In genomic region chr12:101910360-101910759, GRCm38 (mm10) we compare ENCODE assay signal across 29 mouse cellular contexts.
"Had no signal": no experiment of that assay in that cellular context is flagged by ENCODE, and none has a peak within 500 bp of the region (broad histone marks: within the 10 kb centered on the region; RNA-seq: fewer than 3 reads in every experiment).

No protein-coding gene starts in this region.

- H3K9me3 ChIP-seq: limb, embryonic 10.5 days; limb, embryonic 12.5 days; limb, embryonic 13.5 days; limb, embryonic 15.5 days; liver, embryonic 12.5 days; liver, embryonic 13.5 days; liver, embryonic 15.5 days; lung, embryonic 15.5 days; midbrain, embryonic 10.5 days; midbrain, embryonic 12.5 days; midbrain, embryonic 15.5 days; neural tube, embryonic 12.5 days had no signal

- DNase-seq: left cerebral cortex, postnatal 4 days; liver; liver, embryonic 13.5 days; liver, postnatal 0 days; lung, adult 18-20 months; lung, adult 2 months; lung, embryonic 14.5 days; lung, postnatal 10 days; lung, postnatal 14 days; lung, postnatal 36 days; lung, postnatal 4 days; midbrain, embryonic 14.5 days had no signal

- H3K27me3 ChIP-seq: limb, embryonic 12.5 days; limb, embryonic 13.5 days; limb, embryonic 15.5 days; liver, embryonic 12.5 days; liver, embryonic 13.5 days; liver, embryonic 15.5 days; lung, embryonic 15.5 days; megakaryocyte, embryonic 14.5 days; midbrain, embryonic 12.5 days; midbrain, embryonic 15.5 days; neural tube, embryonic 12.5 days had no signal

- H3K27ac ChIP-seq: limb, embryonic 10.5 days; limb, embryonic 12.5 days; limb, embryonic 13.5 days; limb, embryonic 15.5 days; liver, embryonic 12.5 days; liver, embryonic 13.5 days; liver, embryonic 14.5 days; liver, embryonic 15.5 days; lung, embryonic 15.5 days; macrophage; midbrain, embryonic 10.5 days; midbrain, embryonic 12.5 days; midbrain, embryonic 15.5 days; neural tube, embryonic 12.5 days had no signal

- H3K4me3 ChIP-seq: limb, embryonic 10.5 days; limb, embryonic 12.5 days; limb, embryonic 15.5 days; liver, embryonic 12.5 days; liver, embryonic 13.5 days; liver, embryonic 15.5 days; lung, embryonic 15.5 days; megakaryocyte, embryonic 14.5 days; midbrain, embryonic 10.5 days; midbrain, embryonic 12.5 days; midbrain, embryonic 15.5 days; myocyte; neural tube, embryonic 12.5 days had no signal

- H3K4me2 ChIP-seq: limb, embryonic 15.5 days; lung, embryonic 15.5 days; midbrain, embryonic 12.5 days; midbrain, embryonic 15.5 days had no signal

- ATAC-seq: liver, embryonic 12.5 days; liver, postnatal 0 days; lung, postnatal 0 days; midbrain, embryonic 15.5 days; midbrain, embryonic 16.5 days had no signal

- H3K9ac ChIP-seq: limb, embryonic 12.5 days; limb, embryonic 13.5 days; limb, embryonic 15.5 days; liver, embryonic 12.5 days; liver, embryonic 13.5 days; liver, embryonic 14.5 days; liver, embryonic 15.5 days; liver, postnatal 0 days; lung, embryonic 14.5 days; lung, embryonic 15.5 days; midbrain, embryonic 12.5 days; midbrain, embryonic 15.5 days; neural tube, embryonic 12.5 days had no signal
